Mouse (Mus musculus) forebrain, embryonic 15.5 days (tissue): ENCODE data around the gene Zfp988. TPM values are rescaled to one million over a fixed set of nuclear protein-coding genes. Genes with fewer than 3 reads are reported as not detected.
"Not testable (repeated sequence)": the region's sequence is repeated elsewhere in the genome, so short reads cannot be mapped to it uniquely, and the experiment has no call there.

ENCODE experiments used
- ATAC-seq: fragments of 200-750 bp; cut with Nextera tagmentation; replicated peaks from 2 replicates; pipeline ENCODE4 v1.8.0; 2017; ENCODE audit warnings: mild to moderate bottlenecking, moderate TSS enrichment, moderate library complexity
- H3K27ac ChIP-seq: fragments of 300-500 bp; sonication (generic); replicated peaks from 2 replicates; pipeline ENCODE4 v1.5.1; 2015; ENCODE audit warnings: mild to moderate bottlenecking, inconsistent platforms
- H3K27me3 ChIP-seq: fragments of 300-500 bp; sonication (generic); 2 replicates; pipeline ENCODE4 v1.6.1; 2015; ENCODE audit warnings: inconsistent platforms
- H3K36me3 ChIP-seq: fragments of 300-500 bp; sonication (generic); 2 replicates; pipeline ENCODE4 v1.6.1; 2015; ENCODE audit warnings: mild to moderate bottlenecking, inconsistent platforms
- H3K4me1 ChIP-seq: fragments of 300-500 bp; sonication (generic); 2 replicates; pipeline ENCODE4 v1.6.1; 2015; ENCODE audit warnings: inconsistent platforms
- H3K4me2 ChIP-seq: fragments of 300-500 bp; sonication (generic); replicated peaks from 2 replicates; pipeline ENCODE4 v1.6.1; 2015; ENCODE audit warnings: mild to moderate bottlenecking, inconsistent platforms
- H3K4me3 ChIP-seq: fragments of 300-500 bp; sonication (generic); 2 replicates; pipeline ENCODE4 v1.5.1; 2015; ENCODE audit warnings: mild to moderate bottlenecking, inconsistent platforms
- H3K9ac ChIP-seq: fragments of 300-500 bp; sonication (generic); replicated peaks from 2 replicates; pipeline ENCODE4 v1.6.1; 2015; ENCODE audit warnings: mild to moderate bottlenecking, inconsistent platforms
- H3K9me3 ChIP-seq: fragments of 300-500 bp; sonication (generic); 2 replicates; pipeline ENCODE4 v1.6.1; 2016; ENCODE audit warnings: inconsistent platforms
- WGBS: fragments of 180-500 bp; shearing (Covaris S2); methylation state at CpG from one replicate; pipeline ENCODE4 v1.1.7; 2015; ENCODE audit warnings: mixed read lengths; 5-methylcytosine and 5-hydroxymethylcytosine counted together
- polyA plus RNA-seq: library from polyadenylated mRNA; unstranded; fragments of >200 nt; fragmentation: Nextera tagmentation; extraction: Ambion mirVana; gene quantifications from 2 replicates; pipeline ENCODE4 v1.2.1, GENCODE M21; 2015

The Zfp988 gene
- not detected in 2 replicates for polyA plus RNA-seq

- H3K36me3 ChIP-seq, H3K27ac ChIP-seq, H3K9ac ChIP-seq, H3K4me3 ChIP-seq, H3K27me3 ChIP-seq, H3K4me1 ChIP-seq, H3K4me2 ChIP-seq, ATAC-seq: not testable (repeated sequence)
- 90% methylated on average over 6 of the region's 6 CpGs for WGBS
- peaks cover 23% of the 10 kb centered on the region for H3K9me3 ChIP-seq
Measured at GRCm38 (mm10) chr4:147305436-147305835, at the start of gene Zfp988. Gene Zfp988, plus strand, starts transcription at chr4:147305674.

- not testable (repeated sequence) for H3K4me1 ChIP-seq, ATAC-seq, H3K27ac ChIP-seq
Measured at GRCm38 (mm10) chr4:147262708-147263107, 42.8 kb upstream of the Zfp988 start.

GRCm38 (mm10) chr4:147267302-147267701 lies 38.2 kb upstream of the Zfp988 start:
- WGBS = 87% methylated on average over 17 of the region's 17 CpGs
- not testable (repeated sequence) for H3K4me2 ChIP-seq, H3K9ac ChIP-seq, H3K27ac ChIP-seq, H3K4me1 ChIP-seq, H3K27me3 ChIP-seq, H3K4me3 ChIP-seq, H3K36me3 ChIP-seq, ATAC-seq
- peaks cover 13% of the 10 kb centered on the region; the same call in 1 of the 2 replicates for H3K9me3 ChIP-seq

More at GRCm38 (mm10) chr4:147262708-147263107, 42.8 kb upstream of the Zfp988 start:
- not testable (repeated sequence) for H3K4me2 ChIP-seq, H3K36me3 ChIP-seq, H3K27me3 ChIP-seq, H3K4me3 ChIP-seq, H3K9ac ChIP-seq
- WGBS = 91% methylated on average over 2 of the region's 3 CpGs
- peaks cover 17% of the 10 kb centered on the region for H3K9me3 ChIP-seq

GRCm38 (mm10) chr4:147268735-147269134 lies 36.7 kb upstream of the Zfp988 start:
- WGBS = 89% methylated on average over 25 of the region's 25 CpGs
- not testable (repeated sequence) for H3K4me3 ChIP-seq, H3K27ac ChIP-seq, H3K4me1 ChIP-seq, H3K9ac ChIP-seq, H3K36me3 ChIP-seq, H3K4me2 ChIP-seq, H3K27me3 ChIP-seq, ATAC-seq
- peaks cover 19% of the 10 kb centered on the region for H3K9me3 ChIP-seq

- not testable (repeated sequence) for H3K36me3 ChIP-seq, H3K9ac ChIP-seq, ATAC-seq, H3K27me3 ChIP-seq, H3K4me1 ChIP-seq, H3K27ac ChIP-seq, H3K4me3 ChIP-seq, H3K4me2 ChIP-seq
- H3K9me3 ChIP-seq = peaks cover 30% of the 10 kb centered on the region
- WGBS = 87% methylated on average over 4 of the region's 4 CpGs
Measured at GRCm38 (mm10) chr4:147270026-147270425, 35.4 kb upstream of the Zfp988 start.

GRCm38 (mm10) chr4:147271601-147272000 lies 33.9 kb upstream of the Zfp988 start:
- H3K9ac ChIP-seq, H3K4me2 ChIP-seq, H3K27ac ChIP-seq, ATAC-seq, H3K36me3 ChIP-seq, H3K27me3 ChIP-seq, H3K4me1 ChIP-seq, H3K4me3 ChIP-seq: not testable (repeated sequence)
- 90% methylated on average over 13 of the region's 13 CpGs for WGBS
- H3K9me3 ChIP-seq = peaks cover 35% of the 10 kb centered on the region

GRCm38 (mm10) chr4:147275021-147275772 lies 30.3 kb upstream of the Zfp988 start:
- H3K9ac ChIP-seq, ATAC-seq, H3K27me3 ChIP-seq, H3K27ac ChIP-seq, H3K4me1 ChIP-seq, H3K36me3 ChIP-seq: not testable (repeated sequence)
- Histone ChIP-seq H3K4me2 (peak overlapping the region; percentile 2; the same call in 1 of the 2 replicates), H3K4me3 (peak overlapping the region; percentile 11; the same call in 1 of the 2 replicates), H3K9me3 (peaks cover 33% of the 10 kb centered on the region)
- 40% methylated on average over 57 of the region's 58 CpGs for WGBS

- H3K27me3 ChIP-seq, H3K4me1 ChIP-seq, H3K27ac ChIP-seq, H3K9ac ChIP-seq, H3K36me3 ChIP-seq, ATAC-seq: not testable (repeated sequence)
- peak overlapping the region; percentile 11; the same call in 1 of the 2 replicates for H3K4me3 ChIP-seq
- H3K9me3 ChIP-seq = peaks cover 32% of the 10 kb centered on the region
- peak overlapping the region; percentile 2; the same call in 1 of the 2 replicates for H3K4me2 ChIP-seq
- WGBS = 32% methylated on average over 54 of the region's 54 CpGs
Measured at GRCm38 (mm10) chr4:147275773-147276140, 29.7 kb upstream of the Zfp988 start.

- H3K9ac ChIP-seq, H3K9me3 ChIP-seq, H3K4me2 ChIP-seq, ATAC-seq, H3K4me1 ChIP-seq, H3K27me3 ChIP-seq, H3K36me3 ChIP-seq, H3K4me3 ChIP-seq, H3K27ac ChIP-seq: not testable (repeated sequence)
- 71% methylated on average over 2 of the region's 2 CpGs for WGBS
Measured at GRCm38 (mm10) chr4:147280406-147280805, 25.1 kb upstream of the Zfp988 start.

- H3K4me1 ChIP-seq, H3K9ac ChIP-seq, H3K36me3 ChIP-seq, H3K4me3 ChIP-seq, H3K27ac ChIP-seq, H3K27me3 ChIP-seq, H3K4me2 ChIP-seq, ATAC-seq: not testable (repeated sequence)
- H3K9me3 ChIP-seq = peaks cover 18% of the 10 kb centered on the region
- WGBS = 71% methylated on average over 3 of the region's 3 CpGs
Measured at GRCm38 (mm10) chr4:147298585-147298984, 6.9 kb upstream of the Zfp988 start.

GRCm38 (mm10) chr4:147302375-147302774 lies 3.1 kb upstream of the Zfp988 start:
- H3K4me3 ChIP-seq, H3K27me3 ChIP-seq, H3K36me3 ChIP-seq, H3K4me1 ChIP-seq, H3K4me2 ChIP-seq, H3K27ac ChIP-seq, H3K9ac ChIP-seq, ATAC-seq: not testable (repeated sequence)
- peaks cover 17% of the 10 kb centered on the region for H3K9me3 ChIP-seq

GRCm38 (mm10) chr4:147335036-147335690 lies 29.7 kb downstream of the Zfp988 start:
- not testable (repeated sequence) for H3K4me3 ChIP-seq, H3K4me2 ChIP-seq, H3K36me3 ChIP-seq, H3K27me3 ChIP-seq, H3K4me1 ChIP-seq, H3K27ac ChIP-seq, H3K9ac ChIP-seq, ATAC-seq
- peaks cover 64% of the 10 kb centered on the region for H3K9me3 ChIP-seq
- 91% methylated on average over 2 of the region's 2 CpGs for WGBS
